Mouse (Mus musculus): ENCODE measurements around the gene Megf9. TPM values are rescaled to one million over a fixed set of nuclear protein-coding genes. Genes with fewer than 3 reads are reported as not detected.

Gene Megf9
- total and polyA plus RNA-seq, 2 experiments from 2014 or later = 30.7 to 79.2 TPM

GRCm38 (mm10) chr4:70391760-70392372 is 142.9 kb downstream of the Megf9 start:
- no peaks in the 10 kb centered on the region for H3K36me3 ChIP-seq (ENCODE audit: insufficient read depth, low read length)
- no peak overlapping the region for H3K9ac ChIP-seq (replicated peaks; ENCODE audit: low read length)
- ATAC-seq = no peak
- peak; percentile 11 for DNase-seq (ENCODE audit: low spot score)
- no peaks in the 10 kb centered on the region for H3K4me1 ChIP-seq (ENCODE audit: insufficient read depth, low read length)
- H3K9me3 ChIP-seq (ENCODE audit: low read length) = no peaks in the 10 kb centered on the region
- H3K27me3 ChIP-seq (ENCODE audit: insufficient read depth, low read length) = no peaks in the 10 kb centered on the region
- TF ChIP-seq CTCF (IDR thresholded peaks at IDR 0.05; ENCODE audit: low read depth) = no peak
- H3K4me3 ChIP-seq (ENCODE audit: low read length) = no peak overlapping the region
- no peak overlapping the region for H3K4me2 ChIP-seq (ENCODE audit: low read depth, low read length)
- 82% methylated on average over 11 of the region's 11 CpGs for WGBS
- H3K27ac ChIP-seq = 0 out of 2 replicates have a peak overlapping the region, but pooled peaks have one; percentile 1

GRCm38 (mm10) chr4:70391073-70391472 is 143.7 kb downstream of the Megf9 start:
- peak overlapping the region; percentile 1; the same call in 1 of the 2 replicates for H3K27ac ChIP-seq
- H3K9ac ChIP-seq (replicated peaks; ENCODE audit: low read length) = no peak overlapping the region
- H3K27me3 ChIP-seq (ENCODE audit: insufficient read depth, low read length) = no peaks in the 10 kb centered on the region
- DNase-seq (ENCODE audit: low spot score) (no peak), ATAC-seq (no peak)
- no peak for TF ChIP-seq CTCF (IDR thresholded peaks at IDR 0.05; ENCODE audit: low read depth)
- 91% methylated on average over 9 of the region's 9 CpGs for WGBS
- no peaks in the 10 kb centered on the region for H3K9me3 ChIP-seq (ENCODE audit: low read length)
- no peaks in the 10 kb centered on the region for H3K4me1 ChIP-seq (ENCODE audit: insufficient read depth, low read length)
- no peaks in the 10 kb centered on the region for H3K36me3 ChIP-seq (ENCODE audit: insufficient read depth, low read length)
- H3K4me3 ChIP-seq (ENCODE audit: low read length) = no peak overlapping the region
- no peak overlapping the region for H3K4me2 ChIP-seq (ENCODE audit: low read depth, low read length)

- ATAC-seq (no peak), DNase-seq (ENCODE audit: low spot score) (no peak)
- Histone ChIP-seq H3K4me1 (ENCODE audit: insufficient read depth, low read length) (no peaks in the 10 kb centered on the region), H3K27me3 (ENCODE audit: insufficient read depth, low read length) (no peaks in the 10 kb centered on the region), H3K27ac (no peak overlapping the region), H3K36me3 (ENCODE audit: insufficient read depth, low read length) (no peaks in the 10 kb centered on the region), H3K9ac (replicated peaks; ENCODE audit: low read length) (no peak overlapping the region), H3K4me2 (ENCODE audit: low read depth, low read length) (no peak overlapping the region), H3K9me3 (ENCODE audit: low read length) (no peaks in the 10 kb centered on the region), H3K4me3 (ENCODE audit: low read length) (no peak overlapping the region)
- WGBS = 86% methylated on average over 5 of the region's 5 CpGs
- TF ChIP-seq CTCF (IDR thresholded peaks at IDR 0.05; ENCODE audit: low read depth) = no peak
Observed at GRCm38 (mm10) chr4:70386206-70386605, 148.6 kb downstream of the Megf9 start.

DNA sequence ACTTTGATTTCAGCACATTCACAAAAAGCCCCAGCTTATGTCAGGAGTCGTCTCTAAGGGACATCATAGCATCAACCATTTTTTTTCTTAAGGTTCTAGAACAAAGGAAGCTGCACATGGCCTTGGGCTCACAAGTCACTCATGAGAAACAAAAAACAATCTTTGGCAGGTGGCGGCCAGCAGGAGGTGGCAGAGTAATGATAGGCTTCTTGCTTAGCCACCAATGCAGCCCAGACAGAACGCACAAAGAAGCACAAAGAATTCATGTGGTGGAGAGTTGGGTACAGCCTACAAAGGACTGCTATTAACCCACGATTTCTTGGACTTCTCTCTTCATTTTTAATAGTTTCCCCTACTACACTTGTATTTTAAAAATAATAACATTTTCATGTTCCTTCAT is 157.4 kb downstream of the Megf9 start:
- H3K4me2 ChIP-seq (ENCODE audit: low read depth, low read length) = no peak overlapping the region
- no peak overlapping the region for H3K4me3 ChIP-seq (ENCODE audit: low read length)
- H3K27ac ChIP-seq = no peak overlapping the region
- no peaks in the 10 kb centered on the region for H3K27me3 ChIP-seq (ENCODE audit: insufficient read depth, low read length)
- no peaks in the 10 kb centered on the region for H3K4me1 ChIP-seq (ENCODE audit: insufficient read depth, low read length)
- H3K36me3 ChIP-seq (ENCODE audit: insufficient read depth, low read length) = no peaks in the 10 kb centered on the region
- ATAC-seq = peak; percentile 36
- no peaks in the 10 kb centered on the region for H3K9me3 ChIP-seq (ENCODE audit: low read length)
- TF ChIP-seq CTCF (IDR thresholded peaks at IDR 0.05; ENCODE audit: low read depth) = peak; percentile 29; the same call in 1 of the 2 replicates
- peak; percentile 54 for DNase-seq (ENCODE audit: low spot score)
- no peak overlapping the region for H3K9ac ChIP-seq (replicated peaks; ENCODE audit: low read length)
- 52% methylated on average over 4 of the region's 4 CpGs for WGBS

Other genes starting within 250 kb of the Megf9 start
- 11.4 and 19.9 TPM in 2 replicates for gene Cdk5rap2, start 124.6 kb downstream of the Megf9 start, total RNA-seq (2014; rRNA removed)
- 8.6 and 8.9 TPM in 2 replicates for gene Cdk5rap2, start 124.6 kb downstream of the Megf9 start, polyA plus RNA-seq (2015; fragmentation: Nextera tagmentation; extraction: Ambion mirVana)

All from hindbrain, postnatal 0 days (tissue).